Comparison of ENCODE assay signal across 12 mouse cellular contexts in the genomic region with DNA sequence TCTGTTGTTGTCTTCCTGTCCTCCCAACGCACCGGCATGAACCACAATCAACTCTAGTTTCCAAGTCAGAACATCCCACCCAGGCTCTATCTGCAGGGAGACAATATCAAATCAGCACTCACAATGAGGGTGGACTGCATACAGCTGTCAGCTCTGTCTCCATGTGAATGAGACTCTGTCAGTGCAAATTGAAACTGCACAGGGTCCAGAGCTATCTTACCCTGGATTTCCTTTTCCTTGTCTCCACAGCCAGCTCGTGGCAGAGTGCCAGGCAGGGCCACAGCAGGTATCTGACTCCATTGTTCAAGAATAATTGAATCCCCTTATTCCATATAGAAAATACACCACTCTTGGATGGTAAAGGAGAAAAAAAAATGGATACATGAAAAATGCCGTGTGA.
DNase-seq lines count a peak whose midpoint lies in the region; ATAC-seq lines count a peak whose summit lies in the region.
"Had no signal": no experiment of that assay in that cellular context is flagged by ENCODE, and none has a peak within 500 bp of the region (broad histone marks: within the 10 kb centered on the region; RNA-seq: fewer than 3 reads in every experiment).

No protein-coding gene starts in this region.

- peak; percentile 56; the same call in 1 of the 2 replicates for ATAC-seq in forebrain, embryonic 13.5 days
- peak; percentile 64 for ATAC-seq in forebrain, embryonic 16.5 days
- ATAC-seq: intestine, embryonic 16.5 days; Patski had no signal

- no peak overlapping the region for H3K4me3 ChIP-seq in forebrain, embryonic 13.5 days
- H3K4me3 ChIP-seq in forebrain, embryonic 10.5 days: no peak overlapping the region
- H3K4me3 ChIP-seq in forebrain, embryonic 16.5 days (replicated peaks; ENCODE audit: low read length): no peak overlapping the region
- H3K4me3 ChIP-seq: megakaryocyte, embryonic 14.5 days had no signal

- no peak for DNase-seq in forebrain, embryonic 10.5 days (ENCODE audit: extremely low spot score, low spot score)
- peak; percentile 21 to 24 for DNase-seq in kidney, postnatal 4 days
- no peak for DNase-seq in kidney, adult 18-20 months
- peak; percentile 43 to 58 for DNase-seq in cerebellum, adult 18-20 months
- DNase-seq in left cerebral cortex, adult 9 months (ENCODE audit: low spot score in 2 of 2): no peak
- DNase-seq in embryo, embryonic 10 days (ENCODE audit: low spot score): no peak

- WGBS in forebrain, embryonic 13.5 days: 38% methylated on average over 4 of the region's 4 CpGs
- 80% methylated on average over 4 of the region's 4 CpGs for WGBS in forebrain, embryonic 10.5 days
- WGBS in forebrain, embryonic 16.5 days: 28% methylated on average over 4 of the region's 4 CpGs

- H3K36me3 ChIP-seq in forebrain, embryonic 13.5 days (ENCODE audit: poor library complexity, severe bottlenecking): no peaks in the 10 kb centered on the region
- H3K36me3 ChIP-seq in forebrain, embryonic 10.5 days (replicated peaks): no peaks in the 10 kb centered on the region
- H3K36me3 ChIP-seq in forebrain, embryonic 16.5 days (ENCODE audit: control insufficient read depth, insufficient read depth): no peaks in the 10 kb centered on the region

- H3K4me1 ChIP-seq in forebrain, embryonic 13.5 days: peaks cover 32% of the 10 kb centered on the region
- peaks cover 34% of the 10 kb centered on the region for H3K4me1 ChIP-seq in forebrain, embryonic 10.5 days
- H3K4me1 ChIP-seq in forebrain, embryonic 16.5 days (replicated peaks; ENCODE audit: control insufficient read depth, insufficient read depth, low read length): peaks cover 16% of the 10 kb centered on the region
- H3K4me1 ChIP-seq: megakaryocyte, embryonic 14.5 days had no signal

- H3K4me2 ChIP-seq in forebrain, embryonic 13.5 days: no peak overlapping the region
- no peak overlapping the region for H3K4me2 ChIP-seq in forebrain, embryonic 16.5 days (ENCODE audit: low read length)
- H3K4me2 ChIP-seq: liver, embryonic 11.5 days had no signal

- H3K9ac ChIP-seq in forebrain, embryonic 13.5 days: no peak overlapping the region
- H3K9ac ChIP-seq in forebrain, embryonic 16.5 days (replicated peaks; ENCODE audit: low read depth, low read length): no peak overlapping the region

- H3K27ac ChIP-seq in forebrain, embryonic 13.5 days: peak overlapping the region; percentile 7; the same call in 1 of the 2 replicates
- H3K27ac ChIP-seq in forebrain, embryonic 10.5 days: no peak overlapping the region
- no peak overlapping the region for H3K27ac ChIP-seq in forebrain, embryonic 16.5 days (ENCODE audit: low read length)

- H3K27me3 ChIP-seq in forebrain, embryonic 13.5 days: no peaks in the 10 kb centered on the region
- H3K27me3 ChIP-seq in forebrain, embryonic 10.5 days (ENCODE audit: poor library complexity, severe bottlenecking): no peaks in the 10 kb centered on the region
- H3K27me3 ChIP-seq in forebrain, embryonic 16.5 days (replicated peaks; ENCODE audit: control insufficient read depth, insufficient read depth, low read length): no peaks in the 10 kb centered on the region
- H3K27me3 ChIP-seq: megakaryocyte, embryonic 14.5 days; Patski had no signal

- no peaks in the 10 kb centered on the region for H3K9me3 ChIP-seq in forebrain, embryonic 13.5 days (replicated peaks)
- H3K9me3 ChIP-seq in forebrain, embryonic 10.5 days: no peaks in the 10 kb centered on the region
- H3K9me3 ChIP-seq in forebrain, embryonic 16.5 days (ENCODE audit: control insufficient read depth, low read length): no peaks in the 10 kb centered on the region
- H3K9me3 ChIP-seq: megakaryocyte, embryonic 14.5 days had no signal

Comparison
In these comparisons a context has a peak if more than half of its experiments do, and no peak if none do; other contexts are left out.
1. DNase-seq: peak in kidney, postnatal 4 days (2 of 2) and cerebellum, adult 18-20 months (2 of 2); none in forebrain, embryonic 10.5 days (single experiment), kidney, adult 18-20 months (single experiment), left cerebral cortex, adult 9 months (0 of 2) and embryo, embryonic 10 days (single experiment).